Mouse (Mus musculus) midbrain, postnatal 0 days (tissue): ENCODE measurements around the gene Fam184b. TPM values are rescaled to one million over a fixed set of nuclear protein-coding genes. Genes with fewer than 3 reads are reported as not detected.

Source experiments
- ATAC-seq: fragments of 200-750 bp; cut with Nextera tagmentation; 2 replicates; pipeline ENCODE4 v1.8.0; 2017; ENCODE audit warnings: moderate number of reproducible peaks, mild to moderate bottlenecking, moderate TSS enrichment, moderate library complexity; ENCODE audit not compliant: low FRiP score
- DNase-seq: peaks from one replicate; pipeline ENCODE4 v3.0.0-alpha.2; 2015; ENCODE audit warnings: low spot score
- H3K27ac ChIP-seq: fragments of 300-500 bp; sonication (generic); 2 replicates; pipeline ENCODE4 v1.5.1; 2014; ENCODE audit warnings: low read depth, mild to moderate bottlenecking, low read length, mixed read lengths
- H3K27me3 ChIP-seq: fragments of 300-500 bp; sonication (generic); 2 replicates; pipeline ENCODE4 v1.6.1; 2014; ENCODE audit warnings: low read length, control low read depth, mixed read lengths; ENCODE audit not compliant: insufficient read depth
- H3K36me3 ChIP-seq: fragments of 300-500 bp; sonication (generic); 2 replicates; pipeline ENCODE4 v1.6.1; 2014; ENCODE audit warnings: low read length, control low read depth, mixed read lengths; ENCODE audit not compliant: insufficient read depth
- H3K4me1 ChIP-seq: fragments of 300-500 bp; sonication (generic); 2 replicates; pipeline ENCODE4 v1.6.1; 2014; ENCODE audit warnings: mild to moderate bottlenecking, control low read depth, antibody characterized with exemption, low read length, mixed read lengths; ENCODE audit not compliant: insufficient read depth
- H3K4me2 ChIP-seq: fragments of 300-500 bp; sonication (generic); 2 replicates; pipeline ENCODE4 v1.6.1; 2014; ENCODE audit warnings: low read depth, mild to moderate bottlenecking, low read length, mixed read lengths; ENCODE audit not compliant: poor library complexity, severe bottlenecking
- H3K4me3 ChIP-seq: fragments of 300-500 bp; sonication (generic); 2 replicates; pipeline ENCODE4 v1.5.1; 2014; ENCODE audit warnings: low read depth, mild to moderate bottlenecking, low read length, moderate library complexity
- H3K9ac ChIP-seq: fragments of 300-500 bp; sonication (generic); replicated peaks from 2 replicates; pipeline ENCODE4 v1.6.1; 2014; ENCODE audit warnings: mild to moderate bottlenecking, low read length, moderate library complexity, mixed read lengths; ENCODE audit not compliant: poor library complexity, severe bottlenecking
- H3K9me3 ChIP-seq: fragments of 300-500 bp; sonication (generic); 2 replicates; pipeline ENCODE4 v1.6.1; 2016; ENCODE audit warnings: low read length, control low read depth
- CTCF ChIP-seq: IDR thresholded peaks from 2 replicates; pipeline ENCODE4 v1.5.1; 2016; ENCODE audit warnings: antibody characterized with exemption, mild to moderate bottlenecking
- WGBS: fragments of 180-500 bp; shearing (Covaris S2); extraction: QIAGEN DNeasy Blood & Tissue Kit; methylation state at CpG from one replicate; pipeline ENCODE4 v1.1.7; 2014; 5-methylcytosine and 5-hydroxymethylcytosine counted together
- polyA plus RNA-seq: library from polyadenylated mRNA; unstranded; fragments of >200 nt; fragmentation: Nextera tagmentation; extraction: Ambion mirVana; gene quantifications from 2 replicates; pipeline ENCODE4 v1.2.1, GENCODE M21; 2015
- total RNA-seq: library from RNA; depleted of rRNA; stranded (reverse); fragments of >200 nt; gene quantifications from 2 replicates; pipeline ENCODE4 v1.2.3, GENCODE M21; 2014

The Fam184b gene
- total and polyA plus RNA-seq, 2 experiments from 2014 or later = 9.5 to 13.9 TPM

GRCm38 (mm10) chr5:45534319-45535098 lies 104.9 kb downstream of the Fam184b start:
- peak; percentile 78 for TF ChIP-seq CTCF
- 7% methylated on average over 17 of the region's 17 CpGs for WGBS
- Histone ChIP-seq H3K27me3 (no peaks in the 10 kb centered on the region; the same call in 1 of the 2 replicates), H3K9me3 (no peaks in the 10 kb centered on the region), H3K27ac (no peak overlapping the region), H3K9ac (no peak overlapping the region), H3K4me2 (no peak overlapping the region), H3K4me1 (no peaks in the 10 kb centered on the region), H3K36me3 (peaks cover 15% of the 10 kb centered on the region; the same call in 1 of the 2 replicates), H3K4me3 (no peak overlapping the region)
- peak; percentile 69 for DNase-seq
- ATAC-seq = peak; percentile 72

GRCm38 (mm10) chr5:45529696-45530095 lies 109.7 kb downstream of the Fam184b start:
- 91% methylated on average over 3 of the region's 3 CpGs for WGBS
- no peak for DNase-seq
- H3K9me3 ChIP-seq = no peaks in the 10 kb centered on the region
- no peaks in the 10 kb centered on the region for H3K27me3 ChIP-seq
- ATAC-seq = no peak
- no peaks in the 10 kb centered on the region for H3K4me1 ChIP-seq
- H3K4me2 ChIP-seq = no peak overlapping the region
- H3K9ac ChIP-seq = no peak overlapping the region
- no peak overlapping the region for H3K4me3 ChIP-seq
- no peak for TF ChIP-seq CTCF
- no peak overlapping the region for H3K27ac ChIP-seq
- H3K36me3 ChIP-seq = peaks cover 55% of the 10 kb centered on the region

GRCm38 (mm10) chr5:45526338-45526737 lies 113.1 kb downstream of the Fam184b start:
- 93% methylated on average over 4 of the region's 4 CpGs for WGBS
- no peak overlapping the region for H3K4me2 ChIP-seq
- no peak overlapping the region for H3K9ac ChIP-seq
- no peak for TF ChIP-seq CTCF
- ATAC-seq = no peak
- DNase-seq = no peak
- H3K4me1 ChIP-seq = peaks cover 7% of the 10 kb centered on the region; the same call in 1 of the 2 replicates
- peaks cover 53% of the 10 kb centered on the region for H3K36me3 ChIP-seq
- no peak overlapping the region for H3K27ac ChIP-seq
- H3K4me3 ChIP-seq = no peak overlapping the region
- H3K27me3 ChIP-seq = no peaks in the 10 kb centered on the region
- H3K9me3 ChIP-seq = no peaks in the 10 kb centered on the region

GRCm38 (mm10) chr5:45525101-45525500 lies 114.3 kb downstream of the Fam184b start:
- WGBS = 94% methylated on average over 10 of the region's 10 CpGs
- H3K27me3 ChIP-seq = no peaks in the 10 kb centered on the region
- no peak for TF ChIP-seq CTCF
- no peak overlapping the region for H3K4me3 ChIP-seq
- no peak overlapping the region for H3K4me2 ChIP-seq
- H3K9ac ChIP-seq = no peak overlapping the region
- H3K36me3 ChIP-seq = peaks cover 46% of the 10 kb centered on the region
- no peak for DNase-seq
- ATAC-seq = no peak
- peaks cover 8% of the 10 kb centered on the region; the same call in 1 of the 2 replicates for H3K4me1 ChIP-seq
- no peak overlapping the region for H3K27ac ChIP-seq
- H3K9me3 ChIP-seq = no peaks in the 10 kb centered on the region

GRCm38 (mm10) chr5:45521601-45522000 lies 117.8 kb downstream of the Fam184b start:
- H3K9ac ChIP-seq = no peak overlapping the region
- no peaks in the 10 kb centered on the region for H3K27me3 ChIP-seq
- TF ChIP-seq CTCF = no peak
- H3K4me1 ChIP-seq = peaks cover 8% of the 10 kb centered on the region; the same call in 1 of the 2 replicates
- H3K4me3 ChIP-seq = peak overlapping the region; percentile 98; the same call in 1 of the 2 replicates
- 88% methylated on average over 6 of the region's 6 CpGs for WGBS
- H3K4me2 ChIP-seq = peak overlapping the region; percentile 86
- peaks cover 20% of the 10 kb centered on the region for H3K36me3 ChIP-seq
- H3K27ac ChIP-seq = no peak overlapping the region
- no peak for ATAC-seq
- no peaks in the 10 kb centered on the region for H3K9me3 ChIP-seq
- no peak for DNase-seq

- peaks cover 8% of the 10 kb centered on the region; the same call in 1 of the 2 replicates for H3K4me1 ChIP-seq
- no peaks in the 10 kb centered on the region for H3K27me3 ChIP-seq
- H3K9ac ChIP-seq = peak overlapping the region; percentile 90
- peak overlapping the region; percentile 86 for H3K4me2 ChIP-seq
- peaks cover 13% of the 10 kb centered on the region for H3K36me3 ChIP-seq
- no peak overlapping the region for H3K27ac ChIP-seq
- WGBS = 7% methylated on average over 5 of the region's 5 CpGs
- no peaks in the 10 kb centered on the region for H3K9me3 ChIP-seq
- H3K4me3 ChIP-seq = peak overlapping the region; percentile 98
- no peak for ATAC-seq
- no peak for TF ChIP-seq CTCF
- no peak for DNase-seq
These were observed 118.7 kb downstream of the Fam184b start for GRCm38 (mm10) chr5:45520809-45521110.
